Mouse (Mus musculus) hematopoietic stem cell, adult 5-6 weeks (primary cell): ENCODE measurements around the gene Pde4d. TPM values are rescaled to one million over a fixed set of nuclear protein-coding genes. Genes with fewer than 3 reads are reported as not detected.

Experiments used
- ATAC-seq, 2 experiments: fragments of 125-278 bp in 1 of 2; replicated peaks in 1 of 2; 2 replicates each; pipeline ENCODE4 v1.8.0; 2016 to 2017; ENCODE audit warnings: inconsistent platforms in 2 of 2, mild to moderate bottlenecking in 2 of 2, moderate number of reproducible peaks in 2 of 2, low read depth in 1 of 2, moderate TSS enrichment in 1 of 2; ENCODE audit not compliant: low FRiP score in 2 of 2, poor library complexity in 2 of 2, severe bottlenecking in 2 of 2, insufficient read depth in 1 of 2, low TSS enrichment in 1 of 2
- total RNA-seq: library from RNA; stranded (forward); fragments of 172-1452, 232-1000 nt; gene quantifications from 2 replicates; pipeline ENCODE4 v1.2.3, GENCODE M21; 2017

The Pde4d gene
- total RNA-seq, 1 experiment from 2014 or later: 29.6 TPM

DNA sequence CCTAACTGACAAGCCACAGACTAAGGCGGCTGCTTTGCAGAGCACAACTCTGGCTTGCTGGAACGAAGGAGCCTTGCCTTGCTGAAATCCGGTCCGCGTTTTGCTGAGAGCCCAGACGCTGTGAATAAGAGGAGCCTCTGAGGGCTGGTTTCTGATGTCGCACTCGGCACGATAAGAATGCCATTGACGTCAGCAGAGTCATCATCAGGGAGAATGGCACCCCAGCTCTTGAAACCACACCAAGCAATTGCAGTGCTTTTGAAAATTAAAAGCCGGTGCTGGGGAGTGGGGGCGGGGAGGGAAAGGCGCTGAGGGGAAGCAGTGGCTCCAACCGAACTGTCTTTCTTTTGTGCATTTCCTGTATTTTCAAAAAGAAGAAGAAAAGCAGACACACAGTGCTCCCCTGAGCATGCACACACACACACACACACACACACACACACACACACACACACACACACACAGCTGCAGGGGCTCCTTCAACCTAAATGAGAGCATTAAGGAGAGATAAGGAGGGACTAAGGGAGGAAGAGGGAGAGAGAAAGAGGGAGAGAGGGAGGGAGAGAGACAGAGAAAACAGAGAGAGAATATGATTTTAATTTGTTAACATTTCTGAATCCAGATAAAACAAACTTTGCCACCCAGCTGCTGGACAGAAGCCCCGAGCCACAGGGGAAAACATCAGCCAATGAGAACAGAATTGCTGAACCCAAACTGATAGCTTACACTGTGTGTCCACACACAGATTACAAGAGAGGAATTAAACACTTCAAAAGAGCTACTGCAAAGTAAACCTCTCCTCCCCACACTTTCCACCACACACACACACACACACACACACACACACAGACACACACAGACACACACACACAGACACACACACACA is 1372.9 kb downstream of the Pde4d start:
- ATAC-seq: peak; percentile 96 to 99

DNA sequence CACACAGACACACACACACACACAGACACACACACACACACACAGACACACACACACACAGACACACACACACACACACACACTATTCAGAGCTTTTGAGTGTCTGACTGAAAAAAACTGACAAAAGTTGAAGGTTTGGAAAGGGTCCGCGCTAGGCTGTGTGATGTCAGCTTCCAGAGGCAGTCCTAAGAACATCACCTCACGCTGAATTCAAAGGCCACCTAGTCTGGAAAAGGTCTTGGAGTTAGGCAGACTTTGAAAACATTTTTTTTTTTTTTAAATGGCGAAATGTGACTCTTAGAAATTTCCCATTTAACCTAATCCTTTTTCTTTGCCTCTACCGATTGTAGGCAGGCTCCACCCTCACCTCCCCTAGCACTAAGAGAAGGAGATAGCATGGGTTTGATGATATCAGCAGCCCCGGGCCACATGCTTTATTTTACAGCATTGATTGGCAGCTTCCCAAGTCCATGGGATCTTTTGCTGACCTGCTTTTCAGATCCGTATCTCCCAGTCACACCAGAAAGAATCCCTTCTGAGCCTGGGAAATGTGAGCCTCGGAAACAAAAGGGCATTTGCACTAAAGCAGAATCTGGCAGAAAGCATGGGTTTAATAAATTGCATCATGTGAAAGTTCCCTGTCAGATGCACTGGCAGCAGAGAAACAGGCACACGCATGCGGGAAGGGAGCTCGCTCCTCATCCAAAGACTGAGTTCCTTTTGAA is 1373.7 kb downstream of the Pde4d start:
- ATAC-seq: no peak

DNA sequence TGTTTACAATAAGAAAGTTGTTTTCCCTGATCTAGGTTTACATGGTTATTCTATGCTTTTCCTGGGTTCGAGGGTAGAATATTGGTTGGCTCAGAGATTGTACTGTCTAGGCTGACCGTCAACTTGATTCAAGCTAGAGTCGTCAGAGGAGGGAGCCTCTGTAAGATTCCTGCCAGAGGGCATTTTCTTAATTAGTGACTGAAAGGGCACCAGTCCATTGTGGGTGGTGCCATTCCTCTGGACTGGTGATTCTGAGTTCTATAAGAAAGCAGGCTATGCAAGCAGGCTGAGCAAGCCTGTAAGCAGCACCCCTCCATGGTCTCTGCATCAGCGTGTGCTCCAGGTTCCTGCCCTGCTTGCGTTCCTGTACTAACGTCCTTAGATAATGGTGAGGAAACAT is 1376.1 kb downstream of the Pde4d start:
- ATAC-seq: no peak

DNA sequence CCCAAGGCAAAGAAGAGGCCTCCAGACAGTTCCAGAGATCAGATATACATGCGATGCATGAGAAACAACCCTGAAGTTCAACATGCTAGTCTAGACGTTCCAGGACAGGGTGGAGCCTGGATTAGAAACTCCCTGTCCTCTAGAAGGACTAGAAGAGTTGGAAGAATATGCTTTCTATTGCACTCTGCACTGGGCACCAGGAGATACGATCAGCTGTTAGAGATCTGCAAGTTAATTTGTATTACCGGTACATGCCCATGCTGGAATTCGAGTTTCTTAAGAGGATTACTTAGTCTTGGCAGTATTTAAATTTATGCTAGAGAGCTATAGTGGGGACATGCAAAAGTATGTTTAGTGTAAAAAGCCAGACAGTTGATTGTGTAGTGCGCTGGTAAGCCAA is 1377.6 kb downstream of the Pde4d start:
- no peak for ATAC-seq

DNA sequence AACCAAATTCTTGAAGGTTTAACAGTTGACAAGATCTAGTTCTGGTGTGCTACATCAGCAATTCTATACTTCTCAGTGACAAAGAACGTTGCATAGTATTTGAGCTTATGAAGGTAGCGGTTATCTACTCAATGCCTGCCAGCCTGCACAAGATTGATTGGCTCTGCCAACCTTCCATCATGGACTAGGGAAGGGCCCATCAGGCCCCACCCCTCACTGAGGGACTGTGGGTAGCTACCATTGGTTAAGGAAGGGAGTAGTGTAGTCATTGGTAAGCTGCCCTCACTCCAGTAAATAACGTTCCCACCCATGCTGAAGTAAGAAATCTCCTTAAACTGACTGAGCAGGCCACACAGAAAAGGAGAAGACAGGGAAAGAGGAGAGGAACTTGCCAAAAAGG is 1378.2 kb downstream of the Pde4d start:
- ATAC-seq: 0 out of 4 replicates have a peak, but pooled peaks of 1 of the 2 experiments have one; percentile 17

DNA sequence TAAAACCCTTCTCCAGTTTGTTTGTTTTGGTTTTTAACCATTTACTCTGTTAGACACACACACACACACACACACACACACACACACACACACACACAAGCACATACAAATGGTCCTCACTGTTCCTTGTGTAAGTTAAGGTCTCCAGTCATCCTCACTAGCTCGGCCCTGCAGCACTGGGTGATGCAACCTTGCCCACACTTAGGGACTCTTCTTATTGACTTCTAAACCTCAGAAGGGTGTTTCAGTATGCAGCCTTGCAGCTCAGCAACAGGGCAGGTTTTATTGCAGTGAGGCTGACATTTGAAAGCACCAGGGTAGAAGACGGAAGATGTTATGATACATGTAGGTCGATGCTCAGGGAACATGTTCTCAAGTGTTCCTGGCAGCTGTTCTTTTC is 1379.7 kb downstream of the Pde4d start:
- no peak for ATAC-seq

DNA sequence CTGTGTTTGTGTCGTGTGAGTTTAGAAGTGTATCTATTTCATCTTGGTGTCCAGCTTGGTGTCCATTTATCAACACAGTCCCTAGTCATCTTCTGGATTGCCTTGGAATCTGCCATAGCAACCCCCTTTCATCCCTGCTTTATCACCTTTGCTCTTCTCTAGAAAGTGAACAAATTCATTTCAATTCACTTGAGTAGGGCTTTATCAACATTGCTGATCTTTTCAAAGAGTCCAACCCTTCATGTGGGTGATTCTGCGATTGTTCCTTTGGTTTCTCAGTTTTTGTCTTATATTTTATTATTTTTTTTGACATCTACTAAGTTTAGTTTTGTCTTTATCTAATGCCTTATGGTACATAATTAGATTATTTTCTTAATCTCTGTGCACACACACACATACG is 1385.2 kb downstream of the Pde4d start:
- no peak for ATAC-seq

DNA sequence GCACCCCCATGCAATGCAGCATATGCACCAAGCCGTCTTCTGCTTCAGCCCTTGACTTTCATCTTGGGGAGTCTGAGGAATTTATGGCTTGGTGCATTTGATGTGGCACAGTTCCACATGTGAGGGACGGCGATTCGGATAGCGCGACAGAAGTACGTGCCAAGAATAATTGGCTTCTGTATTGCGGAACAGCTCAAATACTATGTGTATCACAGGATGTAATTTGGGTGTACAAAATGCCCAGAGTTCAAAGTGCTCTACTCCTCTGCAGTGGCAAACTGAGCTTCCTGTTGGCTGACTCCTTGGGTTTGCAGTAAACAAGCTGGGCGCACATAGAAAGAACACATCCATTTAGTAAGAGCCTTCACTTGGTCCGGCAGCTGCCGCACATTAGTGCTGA is 1387.7 kb downstream of the Pde4d start:
- ATAC-seq: no peak

DNA sequence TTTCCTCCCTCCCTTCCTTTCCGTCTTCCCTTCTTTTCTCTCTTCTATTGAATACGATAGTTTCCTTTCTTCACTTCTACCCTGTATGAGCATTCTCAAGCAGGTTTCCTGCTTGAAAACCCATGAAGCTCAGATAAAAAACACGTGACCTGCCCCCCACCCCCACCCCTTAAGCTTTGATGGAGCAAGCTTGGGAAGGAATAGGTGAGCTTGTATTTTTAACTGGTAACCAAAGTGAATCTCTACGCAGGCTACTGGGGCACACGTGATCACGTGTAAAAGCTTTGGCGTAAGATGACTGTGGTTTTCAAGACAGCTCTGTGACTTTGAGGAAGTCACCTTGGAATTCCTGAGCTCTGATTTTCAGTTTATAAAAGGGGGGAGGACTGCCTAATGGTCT is 1388.2 kb downstream of the Pde4d start:
- ATAC-seq: no peak

DNA sequence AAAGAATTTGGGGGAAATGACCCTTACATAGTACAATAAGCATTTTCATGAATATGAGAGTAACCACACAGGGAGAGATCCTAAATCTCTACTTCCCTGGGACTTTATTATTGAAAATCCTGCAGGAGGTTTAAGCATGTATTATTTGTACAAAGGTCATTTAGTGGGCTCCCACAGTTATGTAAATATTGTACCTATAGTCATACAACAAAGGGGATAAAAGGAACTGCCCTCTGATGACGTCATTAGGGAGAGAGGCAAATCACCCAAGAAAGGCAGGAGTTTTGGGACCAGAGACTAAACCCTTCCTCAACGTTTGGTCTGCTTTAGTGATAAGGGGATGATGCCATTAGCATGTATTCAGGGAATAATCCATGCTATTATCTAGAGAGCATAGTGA is 1390.5 kb downstream of the Pde4d start:
- ATAC-seq: no peak

DNA sequence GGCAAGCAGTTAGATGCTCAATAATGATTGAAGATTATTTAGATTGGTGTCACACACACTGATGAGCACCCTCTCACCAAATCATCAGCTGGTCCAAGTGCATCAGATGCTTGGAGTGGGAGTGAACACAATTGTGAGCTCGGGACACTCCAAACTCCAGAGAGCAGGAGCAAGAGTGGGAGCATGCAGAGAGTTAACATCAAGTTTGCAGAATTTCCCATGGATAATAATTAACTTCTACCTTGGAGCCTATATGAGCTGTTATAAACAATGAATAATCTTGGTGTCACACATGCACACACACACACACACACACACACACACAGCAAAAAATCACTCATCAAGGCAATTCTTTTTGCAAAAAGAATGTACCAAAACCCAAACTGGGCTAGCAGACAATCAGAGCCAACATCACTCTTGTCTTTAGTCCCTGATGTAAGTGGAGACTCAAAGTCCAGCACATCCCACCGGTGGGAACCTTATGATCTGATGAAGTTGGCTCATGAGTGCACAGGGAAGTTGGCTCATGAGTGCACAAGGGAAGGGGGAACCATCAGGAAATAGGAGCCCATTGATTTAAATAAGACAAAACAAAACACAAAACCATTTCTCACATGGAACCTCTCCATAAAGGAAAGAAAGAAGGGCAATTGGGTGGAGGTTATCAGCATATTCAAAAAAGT is 1391.5 kb downstream of the Pde4d start:
- ATAC-seq: no peak

DNA sequence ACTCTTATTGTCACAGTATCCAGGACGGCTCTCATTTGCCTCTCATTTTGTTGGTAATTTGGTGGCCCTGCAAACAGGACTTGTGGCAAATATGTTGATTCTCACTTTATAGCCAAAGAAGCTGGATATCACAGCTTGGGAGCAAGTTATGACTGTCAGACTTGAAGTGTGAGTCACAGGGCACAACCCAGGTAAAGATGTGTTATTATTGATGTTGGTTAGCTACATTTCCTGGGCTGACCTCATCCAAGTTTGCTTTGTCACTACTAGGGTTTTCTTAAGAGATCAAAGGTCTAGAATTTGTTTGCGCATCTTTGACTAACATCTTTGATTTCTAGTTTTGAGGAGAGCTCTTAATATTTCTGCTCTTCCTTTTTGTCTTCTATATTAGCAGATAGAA is 1393.2 kb downstream of the Pde4d start:
- ATAC-seq: no peak

DNA sequence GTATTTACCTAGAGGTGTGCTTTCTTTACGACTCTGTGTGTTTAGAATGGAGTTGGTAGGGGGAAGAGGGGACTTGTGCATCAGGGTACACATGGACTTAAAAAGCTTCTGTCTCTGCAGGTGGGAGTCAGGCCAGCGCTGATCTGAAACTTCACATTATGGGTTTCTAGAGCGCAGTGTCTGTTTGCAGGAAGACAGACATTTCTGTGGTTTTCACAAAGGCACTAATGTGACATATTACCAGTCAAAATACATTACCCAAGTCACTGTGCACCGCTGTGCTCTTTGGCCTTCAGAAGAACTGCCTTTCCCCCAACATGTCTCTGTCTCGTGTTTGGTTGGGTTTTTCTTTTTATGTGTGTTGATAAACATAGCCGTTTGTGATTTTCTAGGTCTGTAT is 1395.1 kb downstream of the Pde4d start:
- no peak for ATAC-seq

DNA sequence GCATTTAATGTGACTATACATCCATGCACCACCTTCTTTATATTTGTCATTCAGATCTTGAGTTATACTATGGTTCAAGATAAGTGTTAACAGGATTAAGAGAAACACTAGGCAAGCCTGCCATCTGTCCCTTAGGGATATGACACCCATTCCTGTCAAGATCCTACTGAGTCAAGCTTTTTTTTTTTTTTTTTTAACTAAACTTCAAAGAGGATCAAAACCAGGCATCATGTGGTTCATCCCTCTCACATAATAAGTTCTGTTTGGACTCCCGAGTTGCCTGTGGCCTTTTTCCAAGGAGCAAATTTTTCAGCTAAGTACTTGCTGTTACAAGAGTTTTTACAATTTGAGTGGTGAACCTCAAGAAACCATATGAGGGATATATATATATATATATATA is 1414.1 kb downstream of the Pde4d start:
- no peak for ATAC-seq

DNA sequence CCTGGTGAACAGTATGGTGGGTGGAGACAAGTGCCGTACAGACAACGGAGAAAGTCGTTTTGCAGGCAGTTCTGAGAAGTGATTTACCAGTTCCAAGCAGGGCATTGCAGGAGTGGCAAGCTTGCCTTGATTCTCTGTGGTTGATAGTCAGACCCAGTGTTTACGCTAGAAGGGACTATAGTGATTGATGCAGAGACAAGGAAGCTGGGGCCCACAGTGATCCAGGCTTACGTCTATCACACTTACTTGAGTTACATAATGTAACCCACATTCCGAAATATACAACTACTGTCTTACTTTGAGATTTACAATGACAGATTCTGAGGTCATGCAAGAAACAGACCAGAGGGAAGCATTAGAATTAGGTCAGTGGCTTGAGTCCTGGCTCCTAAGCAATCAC is 1414.6 kb downstream of the Pde4d start:
- ATAC-seq: no peak

DNA sequence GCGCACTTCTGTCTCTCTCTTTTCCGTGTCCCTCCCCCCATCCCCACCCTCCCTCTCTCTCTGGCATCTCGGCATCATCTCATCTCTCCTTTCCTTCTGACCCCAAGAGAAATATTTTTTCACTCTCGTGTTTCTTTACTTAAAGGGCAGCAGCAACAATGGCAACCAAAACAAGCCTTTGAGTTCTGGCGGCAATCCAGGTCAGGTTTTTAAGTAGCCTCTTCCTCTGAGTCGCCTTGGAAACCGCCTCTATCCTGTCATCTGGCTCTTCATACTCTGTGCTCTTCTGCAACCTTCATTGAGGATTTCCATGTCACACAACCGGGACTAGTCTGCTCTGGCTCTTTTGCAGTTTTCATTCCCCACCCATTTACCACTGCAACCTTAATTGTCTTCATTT is 1430.6 kb downstream of the Pde4d start:
- ATAC-seq: no peak

DNA sequence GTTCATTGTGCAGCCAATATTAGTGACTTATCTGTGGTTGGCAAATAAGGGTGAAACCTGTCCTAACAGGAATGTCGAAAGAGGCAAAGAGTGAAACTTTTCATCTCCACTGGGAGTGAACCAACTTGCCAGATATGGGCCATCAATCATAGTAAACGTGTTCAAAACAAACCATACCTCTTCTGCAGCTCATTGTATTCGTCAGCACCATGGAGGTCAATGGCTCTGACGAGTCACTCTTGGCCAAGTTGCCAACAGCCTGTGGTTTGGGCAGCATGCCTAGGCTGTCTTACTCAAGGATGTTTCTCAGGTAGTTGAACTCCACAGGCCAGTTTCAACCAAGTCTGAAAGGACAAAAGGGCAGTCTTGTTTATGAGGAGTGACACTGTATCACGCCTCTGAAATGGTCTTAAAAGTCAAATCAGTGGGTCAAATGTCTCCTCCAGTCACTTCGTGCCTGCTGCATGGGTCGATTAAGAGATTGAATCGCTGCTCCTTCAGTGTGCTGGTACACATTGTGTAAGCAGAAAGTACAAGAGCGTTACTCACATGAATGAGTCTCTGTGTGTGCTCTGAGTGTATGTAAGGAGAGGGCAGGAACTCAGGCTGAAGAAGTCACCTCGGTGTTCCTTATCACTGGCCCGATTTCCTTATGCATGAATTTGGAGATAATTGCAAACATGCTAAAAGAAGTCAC is 1431.6 kb downstream of the Pde4d start:
- peak in 1 of 2 experiments; percentile 60; a peak in 1 of 4 replicates for ATAC-seq

DNA sequence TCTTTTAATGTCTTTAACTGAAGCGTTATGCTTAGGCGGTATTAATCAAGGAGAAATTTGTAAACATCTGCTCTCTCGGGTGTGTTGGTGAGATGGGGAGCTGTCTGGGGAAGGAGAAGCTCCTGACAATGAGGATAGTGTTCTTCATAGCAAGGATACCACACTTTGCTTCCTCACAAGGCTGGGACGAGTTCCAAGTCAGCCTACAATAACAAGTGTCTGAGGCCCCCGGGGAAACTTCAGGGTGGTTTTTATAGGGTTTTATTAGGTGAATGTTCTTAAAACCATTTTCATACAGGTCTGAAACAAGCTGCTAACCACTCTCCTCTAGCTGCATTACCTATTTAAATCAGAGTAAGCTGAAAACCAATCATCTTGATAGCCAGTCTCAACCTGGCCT is 1433.9 kb downstream of the Pde4d start:
- ATAC-seq: no peak
